Mouse (Mus musculus) bone marrow, adult 2 months (tissue): ENCODE measurements around the gene Fbxo7.

ENCODE experiments used
- CTCF ChIP-seq: fragments of 200-500 bp; IDR thresholded peaks from 2 replicates; pipeline ENCODE4 v1.5.1; 2011; ENCODE audit warnings: low read length, control low read depth; ENCODE audit not compliant: control insufficient read depth, insufficient read depth
- POLR2A ChIP-seq: fragments of 200-500 bp; IDR thresholded peaks from 2 replicates; pipeline ENCODE4 v1.6.1; 2011; ENCODE audit warnings: low read depth, mild to moderate bottlenecking, control low read depth, low read length, borderline replicate concordance; ENCODE audit not compliant: control insufficient read depth

GRCm38 (mm10) chr10:86043651-86044050 is 21.9 kb downstream of the Fbxo7 start:
- TF ChIP-seq CTCF (no peak), POLR2A (no peak)
